Mouse (Mus musculus) heart, postnatal 0 days (tissue): ENCODE measurements at regions not wholly inside any gene's neighbourhood (a gene's known extent, or its start where the extent isn't known, plus 50 kb on each side); places are given as distances from the start of the nearest gene placed in this dataset.

Experiments used
- CTCF ChIP-seq: IDR thresholded peaks from 2 replicates; pipeline ENCODE4 v1.5.1; 2016; ENCODE audit warnings: antibody characterized with exemption, control low read depth, low read depth
- EP300 ChIP-seq: IDR thresholded peaks from 2 replicates; pipeline ENCODE4 v1.6.1; 2016; ENCODE audit warnings: antibody characterized with exemption, low read depth

- no peak for TF ChIP-seq EP300
- no peak for TF ChIP-seq CTCF
These were observed 94.8 kb upstream of the Manea start for GRCm38 (mm10) chr4:26441533-26441932.
